Mouse (Mus musculus) lung, postnatal 10 days (tissue): Measurements from ENCODE around the gene Gmps.

ENCODE experiments used
- DNase-seq: peaks from one replicate; pipeline ENCODE4 v3.0.0; 2021

Gmps gene

DNA sequence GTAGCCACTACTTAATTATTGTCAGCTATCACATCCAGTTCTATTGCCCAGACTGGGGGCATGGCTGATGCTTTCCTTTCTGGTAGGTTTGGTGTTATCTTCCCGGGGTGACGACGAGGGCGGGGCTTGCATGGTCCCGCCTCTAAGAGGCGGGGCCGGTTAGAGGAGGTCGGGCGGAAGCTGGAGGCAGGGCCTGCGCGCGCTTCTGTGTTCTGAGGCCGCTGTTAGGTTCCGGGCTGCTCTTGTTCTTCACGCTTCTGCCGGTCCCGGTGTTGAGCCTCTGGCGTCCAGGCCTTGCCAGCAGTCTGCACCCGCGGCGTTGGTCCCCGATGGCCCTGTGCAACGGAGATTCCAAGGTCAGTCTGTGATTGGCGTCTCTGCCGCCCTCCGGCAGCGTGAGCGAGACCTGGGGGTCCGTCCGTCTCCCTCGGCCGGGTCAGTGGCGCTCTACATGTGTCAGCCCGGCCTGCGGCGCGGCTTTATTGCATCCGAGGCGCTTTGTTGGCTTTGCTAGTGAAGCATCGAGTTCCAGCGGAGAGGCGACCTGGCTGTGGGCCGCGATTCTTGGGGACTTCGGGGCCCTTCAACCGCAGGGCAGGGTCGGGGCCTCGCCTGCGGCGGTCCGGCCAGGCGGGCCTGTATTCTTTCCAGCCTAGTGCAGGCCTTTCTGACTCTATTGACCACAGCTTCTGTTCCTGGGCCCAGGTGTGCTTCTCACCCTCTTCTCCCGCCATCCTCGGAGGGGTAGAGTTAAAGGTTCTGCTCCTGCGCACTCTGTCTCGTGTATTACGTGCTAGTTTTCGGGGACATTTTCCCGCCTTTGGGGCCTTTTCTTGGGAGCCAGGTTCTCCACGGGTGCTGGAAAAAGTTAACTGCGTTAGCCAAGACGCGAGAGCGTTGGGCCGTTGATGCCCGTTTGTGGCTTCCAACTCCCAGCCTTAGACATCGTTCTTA is at the start of gene Gmps:
TSS of gene Gmps (plus strand) at position 152 of the 954 bp plus-strand sequence.
- DNase-seq = peak; percentile 96

DNA sequence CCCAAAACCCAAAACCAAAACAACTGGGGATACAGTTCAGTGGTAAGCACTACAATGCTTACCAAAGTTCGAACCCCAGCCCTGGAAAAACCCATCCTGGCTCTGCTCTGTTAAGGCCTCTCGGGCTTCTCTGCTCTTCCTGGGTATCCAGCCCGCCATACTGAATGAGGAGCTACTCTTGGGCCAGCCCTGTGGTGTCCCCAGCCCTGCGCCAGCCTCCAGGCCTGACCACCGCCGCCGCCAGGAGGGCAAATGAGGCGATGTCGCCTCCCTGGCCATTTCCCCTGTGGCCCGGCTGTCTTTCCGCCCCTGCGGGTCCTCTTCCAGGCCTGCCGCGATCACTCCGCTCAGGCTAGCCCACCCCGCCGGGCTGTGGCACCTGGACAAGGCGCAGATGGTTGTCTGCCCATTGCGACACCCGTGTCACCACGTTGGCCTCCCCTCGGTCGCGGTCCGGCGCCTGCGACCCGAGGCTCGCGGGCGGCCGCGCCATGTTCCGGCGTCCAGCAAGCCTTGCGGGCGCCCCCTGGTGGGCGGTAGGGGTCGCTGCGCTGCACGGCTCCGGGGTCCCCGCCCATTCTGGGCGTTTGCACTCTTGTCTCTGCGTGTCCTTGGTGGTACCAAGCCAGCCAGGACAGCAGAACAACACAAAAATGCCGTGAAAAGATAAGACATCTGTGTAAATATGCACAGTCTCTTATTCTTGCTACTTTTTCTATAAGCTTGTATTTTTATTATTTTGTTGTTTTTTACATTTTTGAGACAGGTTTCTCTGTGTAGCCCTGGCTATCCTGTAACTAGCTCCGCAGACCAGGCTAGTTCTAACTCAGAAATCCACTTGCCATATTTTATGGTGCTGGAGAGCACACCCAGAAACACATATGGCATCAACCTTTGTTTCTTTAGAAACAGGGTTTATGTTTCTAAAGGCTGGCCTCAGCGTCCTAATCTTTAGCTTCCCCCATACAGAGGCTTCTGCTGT is 46.7 kb upstream of the Gmps start, which contains the start of gene E130311K13Rik:
TSS of gene E130311K13Rik (minus strand) at position 595 of the 982 bp plus-strand sequence.
- DNase-seq = peak; percentile 93

DNA sequence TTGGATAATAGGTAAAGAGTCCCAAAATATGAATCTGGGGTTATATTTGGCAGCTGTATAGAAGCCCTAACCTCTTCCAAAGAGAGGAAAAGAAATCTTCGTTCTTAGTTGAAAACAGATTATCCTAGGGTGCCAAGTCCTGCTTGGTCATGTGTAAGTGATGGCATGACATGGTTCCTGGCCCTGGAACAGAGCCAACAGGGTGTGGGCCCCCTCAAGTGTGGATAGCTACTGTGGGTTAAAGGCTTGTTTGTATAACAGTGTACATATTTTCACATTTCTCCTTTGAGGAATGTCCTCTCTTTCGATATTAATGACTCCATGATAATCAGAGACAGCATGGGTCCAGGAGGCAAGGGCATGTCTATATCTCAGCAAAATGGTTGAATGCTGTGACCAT is 37.0 kb upstream of the Gmps start:
- DNase-seq = no peak

DNA sequence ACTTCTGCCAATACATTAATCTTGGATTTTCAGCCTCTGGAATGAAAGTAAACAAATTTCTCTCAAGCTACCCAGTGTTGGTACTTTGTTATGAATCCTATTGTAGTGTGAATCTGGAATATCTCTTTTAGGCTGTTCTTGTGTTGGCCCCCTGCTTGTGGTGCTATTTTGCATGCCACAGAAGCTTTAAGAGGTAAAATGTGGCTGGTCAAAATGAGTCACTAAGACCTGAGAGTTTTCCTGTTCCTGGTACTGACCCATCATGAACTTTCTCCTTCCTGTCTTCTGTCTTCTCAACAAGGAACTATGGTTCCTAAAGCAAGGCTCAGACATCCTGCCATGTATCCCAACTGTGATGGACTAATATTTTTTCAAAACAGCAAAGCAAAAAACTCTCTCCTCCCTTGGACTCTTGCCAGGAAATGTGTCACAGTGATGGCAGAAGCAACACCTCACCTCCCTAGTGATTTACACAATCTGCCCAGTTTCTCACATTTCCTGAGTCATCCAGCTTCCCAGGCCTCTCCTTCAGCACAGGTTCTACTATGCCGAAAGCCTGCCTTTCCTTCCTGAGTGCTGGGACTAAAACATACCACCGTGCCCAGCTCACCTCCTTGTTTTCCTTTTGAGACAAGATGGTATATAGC is 34.6 kb upstream of the Gmps start:
- peak; percentile 2 for DNase-seq

DNA sequence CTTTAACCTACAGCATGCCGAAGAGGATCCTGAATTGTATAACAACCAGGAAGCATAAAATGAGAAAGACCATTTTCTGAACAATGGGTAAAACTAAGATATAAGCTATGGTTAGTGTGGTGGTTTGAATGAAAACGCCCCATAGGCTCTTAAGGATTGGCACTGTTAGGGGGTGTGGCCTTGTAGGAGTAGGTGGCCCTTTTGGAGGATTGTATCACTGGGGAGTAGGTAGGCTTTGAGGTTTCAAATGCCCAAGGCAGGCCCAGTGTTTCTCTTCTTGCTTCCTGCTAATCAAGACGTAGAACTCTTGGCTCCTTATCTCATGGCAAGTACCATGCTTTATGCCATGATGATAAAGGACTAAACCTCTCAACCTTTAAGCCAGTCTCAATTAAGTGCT is 26.1 kb upstream of the Gmps start:
- no peak for DNase-seq

DNA sequence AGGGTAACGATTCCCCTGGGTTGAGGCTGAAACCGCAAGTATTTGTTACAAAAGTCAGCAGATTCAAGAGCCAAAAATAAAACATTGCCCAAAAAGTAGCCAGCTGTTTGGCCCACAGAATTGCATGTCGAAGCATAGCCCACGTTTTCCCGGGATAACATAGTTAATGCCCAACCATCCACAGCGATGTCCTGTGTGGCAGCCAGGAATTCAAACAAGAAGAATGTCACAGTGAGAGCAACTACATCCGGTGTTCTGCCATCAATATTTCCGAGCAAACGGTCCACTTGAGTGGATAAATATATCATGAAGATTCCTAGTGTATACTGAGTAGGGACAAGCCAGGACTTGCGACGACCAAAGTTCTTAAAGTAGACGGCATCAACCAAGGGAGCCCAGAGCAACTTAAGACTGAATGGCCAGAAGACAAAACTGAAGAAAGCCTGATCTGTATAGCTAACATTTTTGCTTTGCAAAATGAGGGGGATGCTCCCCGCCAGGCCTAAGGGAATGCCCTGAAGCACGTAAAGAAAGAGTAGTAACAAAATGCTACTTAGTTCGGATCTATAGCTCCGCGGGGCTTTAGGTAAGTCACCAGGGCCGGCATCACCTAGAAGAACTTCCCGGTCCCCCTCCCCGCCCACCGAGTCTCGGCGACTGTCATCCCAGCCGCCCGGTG is 12.3 kb upstream of the Gmps start:
- DNase-seq = peak; percentile 8

DNA sequence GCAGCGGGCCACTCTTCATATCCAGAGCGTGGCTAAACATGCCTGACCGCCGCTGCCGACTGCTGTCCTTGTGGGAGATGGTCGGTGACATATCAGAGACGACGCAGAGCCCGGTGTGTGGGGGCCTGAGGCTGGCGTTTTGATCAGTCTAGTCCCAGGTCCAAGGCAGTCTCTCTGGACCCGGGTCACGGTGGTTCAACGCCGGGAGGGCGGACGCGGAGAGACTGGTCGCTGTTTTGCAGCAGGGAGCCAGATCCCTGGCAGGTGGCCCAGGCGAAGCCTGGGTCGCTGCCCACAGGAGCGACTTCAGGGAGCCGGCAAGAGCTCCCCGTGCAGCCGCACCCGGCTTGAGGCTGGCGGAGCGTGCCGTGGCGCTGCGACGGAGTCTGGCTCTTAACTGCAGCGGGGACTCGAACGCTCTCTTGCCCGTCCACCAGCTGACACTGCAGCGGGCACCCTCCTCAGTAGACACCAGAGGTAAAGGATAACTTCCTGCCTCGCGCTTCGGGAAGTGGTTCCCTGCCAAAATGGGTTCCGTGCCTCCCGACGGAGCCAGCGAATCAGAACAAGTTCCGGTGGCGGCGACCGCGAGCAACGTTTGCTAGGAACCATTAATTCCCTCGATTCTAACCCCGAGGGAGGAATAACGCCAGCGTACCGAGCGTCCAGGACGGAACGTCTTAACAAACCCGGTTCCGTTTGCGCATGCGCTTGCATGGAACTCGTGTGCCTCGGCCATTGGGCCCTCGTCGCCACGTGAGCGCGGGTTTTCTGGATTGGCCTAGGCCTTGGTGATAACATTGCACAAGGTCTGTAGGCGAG is 11.6 kb upstream of the Gmps start, which contains the start of gene Slc33a1:
TSS of gene Slc33a1 (minus strand) at position 669 of the 822 bp plus-strand sequence.
- DNase-seq = peak; percentile 100

DNA sequence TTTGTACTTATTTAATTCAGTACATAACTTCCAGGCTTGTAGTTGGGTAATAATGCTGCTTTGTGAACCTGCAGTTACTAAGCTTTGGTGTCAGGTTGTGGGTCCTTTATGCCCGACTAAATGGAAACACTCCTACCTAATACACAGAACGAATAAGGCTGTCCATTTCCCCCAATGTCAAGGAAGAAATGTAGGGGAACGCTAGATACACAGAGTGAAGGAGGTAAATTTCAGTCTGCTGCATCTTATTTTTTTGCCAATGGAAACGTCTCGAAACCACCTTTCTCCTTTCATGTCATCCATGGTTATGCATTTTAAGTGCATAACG is 11.0 kb upstream of the Gmps start:
- DNase-seq = no peak

DNA sequence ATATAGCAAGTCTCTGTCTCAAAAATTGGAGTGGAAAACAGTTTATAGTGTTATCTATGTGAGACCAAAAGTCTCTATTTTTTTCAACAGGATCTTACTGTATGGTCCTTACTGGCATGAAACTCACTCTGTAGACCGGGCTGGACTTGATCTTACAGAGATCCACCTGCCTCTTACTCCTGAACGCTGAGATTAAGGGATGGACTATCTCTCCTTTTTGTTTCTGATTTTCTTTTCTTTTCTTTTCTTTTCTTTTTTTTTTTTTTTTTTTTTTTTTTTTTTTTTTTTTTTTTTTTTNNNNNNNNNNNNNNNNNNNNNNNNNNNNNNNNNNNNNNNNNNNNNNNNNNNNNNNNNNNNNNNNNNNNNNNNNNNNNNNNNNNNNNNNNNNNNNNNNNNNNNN is 10.0 kb upstream of the Gmps start:
- DNase-seq = no peak

DNA sequence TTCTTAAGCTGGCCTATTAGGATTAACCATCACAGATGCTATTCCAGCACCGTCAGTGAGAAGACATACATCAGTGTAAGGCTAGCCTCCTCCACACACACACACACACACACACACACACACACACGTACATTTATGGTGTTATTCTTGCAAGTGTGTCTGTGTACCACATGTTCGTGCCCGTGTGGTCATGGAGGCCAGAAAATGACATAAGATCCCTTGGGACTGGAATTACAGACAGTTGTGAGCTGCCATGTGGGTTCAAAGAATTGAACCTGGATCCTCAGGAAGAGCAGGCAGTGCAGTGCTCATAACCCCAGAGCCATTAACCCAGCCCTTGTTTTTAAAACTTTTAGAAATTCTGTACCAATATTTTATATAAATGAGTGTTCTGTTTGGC is 2.0 kb downstream of the Gmps start:
- DNase-seq = no peak

DNA sequence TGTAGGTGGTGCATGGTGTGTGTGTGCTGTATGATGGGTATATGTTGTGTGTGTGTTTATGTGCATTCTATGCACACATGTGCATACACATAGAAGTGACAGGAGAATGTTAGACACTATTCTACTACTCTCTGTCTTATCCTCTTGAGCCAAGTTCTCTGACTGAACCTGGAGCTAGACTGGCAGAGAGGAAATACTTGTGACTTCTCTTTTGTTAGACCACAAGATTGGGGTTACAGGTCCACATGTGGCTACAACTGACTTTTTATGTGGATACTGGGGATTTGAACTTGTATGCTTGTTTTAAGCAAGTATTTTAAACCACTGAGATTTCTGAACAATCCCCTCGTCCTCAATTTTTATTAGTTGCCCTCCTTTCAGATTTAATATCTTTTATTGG is 10.8 kb downstream of the Gmps start:
- no peak for DNase-seq

DNA sequence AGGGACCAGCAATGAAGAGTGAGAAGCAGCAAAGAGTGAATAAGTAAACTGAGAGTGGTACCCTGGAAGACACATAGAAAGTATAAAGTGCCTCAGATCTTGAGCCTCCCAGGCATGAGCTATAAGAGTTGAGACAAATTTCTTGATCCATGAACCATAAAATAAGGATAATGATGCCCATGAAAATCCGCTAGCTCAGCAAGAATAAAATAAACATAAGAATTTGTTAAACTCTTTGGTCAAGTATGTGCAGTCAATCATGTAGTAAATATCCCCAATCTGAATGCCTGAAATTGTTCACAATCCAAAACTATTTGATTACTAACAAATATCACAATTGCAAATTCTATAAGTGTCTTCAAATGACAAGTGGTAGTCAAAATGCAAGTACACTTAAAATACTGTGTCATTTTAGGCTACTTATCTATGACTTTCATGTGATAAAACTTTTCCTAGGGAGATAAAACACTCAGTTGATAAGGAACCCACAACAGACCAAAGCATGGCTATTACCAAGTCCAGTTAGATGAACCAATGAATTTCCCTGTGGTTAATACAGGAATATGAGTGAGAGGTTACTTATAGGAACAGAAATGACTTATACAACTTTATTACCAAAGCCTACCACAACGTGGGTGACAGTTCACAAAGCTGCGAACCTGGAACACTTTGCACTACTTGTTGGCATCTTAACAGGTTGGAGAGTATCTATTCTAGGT is 13.0 kb downstream of the Gmps start:
- DNase-seq = no peak

DNA sequence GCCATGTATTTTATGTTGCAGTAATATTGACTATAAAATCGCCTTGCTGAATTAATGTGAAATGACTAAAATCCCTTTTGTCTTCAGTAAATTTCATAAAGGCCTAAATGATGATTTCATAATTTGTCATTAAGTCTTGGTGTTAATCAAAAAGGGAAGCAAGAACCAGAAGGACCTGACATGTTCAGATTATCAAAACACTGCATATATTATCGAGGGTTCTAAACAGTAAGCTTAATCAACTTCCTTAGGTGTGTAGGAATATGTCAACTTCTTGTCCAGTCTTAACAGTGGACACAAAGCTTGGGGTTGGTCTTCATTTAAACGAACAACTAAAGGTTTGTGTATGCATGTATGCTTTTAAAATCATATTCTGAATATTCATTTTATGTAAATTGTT is 45.5 kb downstream of the Gmps start:
- no peak for DNase-seq

DNA sequence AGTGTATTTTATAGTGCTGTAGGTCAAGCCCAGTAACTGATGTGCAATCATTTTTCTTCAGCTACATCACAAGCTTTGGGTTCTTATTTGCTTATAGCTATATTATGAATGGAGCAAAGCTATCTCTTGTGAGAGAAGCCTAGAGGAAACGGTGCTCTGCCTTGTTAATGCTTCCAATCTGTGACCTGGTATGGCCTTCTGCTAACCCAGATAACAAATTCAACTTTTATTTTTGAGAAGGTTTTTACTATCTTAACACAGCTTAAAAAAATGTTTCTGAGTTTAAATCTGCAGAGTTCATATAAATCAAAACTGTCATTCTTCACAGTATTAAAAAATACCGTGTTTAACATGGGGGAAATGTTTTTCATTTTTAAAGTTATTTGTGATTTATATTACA is 46.0 kb downstream of the Gmps start:
- no peak for DNase-seq

DNA sequence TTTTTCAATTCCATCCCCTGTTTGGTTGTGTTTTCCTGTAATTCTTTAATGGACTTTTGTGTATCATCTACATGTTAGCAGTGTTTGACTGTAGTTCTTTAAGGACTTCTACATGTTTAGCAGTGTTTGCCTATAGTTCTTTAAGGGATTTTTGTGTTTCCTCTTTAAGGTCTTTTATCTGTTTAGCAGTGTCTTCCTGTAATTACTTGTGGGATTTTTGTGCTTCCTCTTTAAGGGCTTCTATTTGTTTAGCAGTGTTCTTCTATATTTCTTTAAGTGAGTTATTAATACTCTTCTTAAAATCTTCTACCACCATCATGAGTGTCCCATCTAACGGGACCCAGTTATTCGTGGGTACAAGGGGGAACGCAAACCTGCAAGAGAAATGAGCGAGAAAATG is 53.9 kb downstream of the Gmps start:
- DNase-seq = no peak

DNA sequence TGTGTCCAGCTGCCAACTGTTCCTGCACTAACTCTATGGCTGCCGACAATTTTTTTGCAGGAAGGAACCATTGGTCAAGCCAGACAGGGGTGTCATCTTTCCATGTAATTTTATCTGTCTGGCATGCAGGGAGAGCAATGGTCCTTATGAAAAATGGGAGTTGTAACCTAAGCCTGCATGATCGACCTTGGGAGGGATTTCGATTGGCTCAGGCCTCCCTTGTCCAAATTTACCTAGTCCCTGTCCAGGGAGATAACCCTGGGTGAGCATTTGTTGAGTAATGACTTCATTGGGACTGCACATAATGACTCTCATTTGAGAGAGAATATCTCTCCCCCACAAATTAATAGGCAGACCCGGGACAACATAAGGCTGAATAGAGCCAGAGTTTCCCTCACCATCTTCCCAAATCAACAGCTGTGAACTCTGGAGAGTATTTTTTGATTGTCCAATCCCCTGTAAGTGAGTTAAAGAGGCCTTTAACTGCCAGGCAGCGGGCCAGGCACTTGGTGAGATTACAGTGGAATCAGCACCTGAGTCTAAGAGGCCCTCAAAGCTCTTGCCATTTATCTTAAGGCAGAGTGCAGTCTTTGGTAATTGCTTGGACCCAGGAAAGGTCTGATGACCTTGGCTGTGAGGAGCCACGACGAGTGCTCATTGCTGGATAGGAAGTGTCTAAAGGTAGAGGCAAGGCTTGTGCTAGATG is 62.4 kb downstream of the Gmps start:
- DNase-seq = peak; percentile 40

DNA sequence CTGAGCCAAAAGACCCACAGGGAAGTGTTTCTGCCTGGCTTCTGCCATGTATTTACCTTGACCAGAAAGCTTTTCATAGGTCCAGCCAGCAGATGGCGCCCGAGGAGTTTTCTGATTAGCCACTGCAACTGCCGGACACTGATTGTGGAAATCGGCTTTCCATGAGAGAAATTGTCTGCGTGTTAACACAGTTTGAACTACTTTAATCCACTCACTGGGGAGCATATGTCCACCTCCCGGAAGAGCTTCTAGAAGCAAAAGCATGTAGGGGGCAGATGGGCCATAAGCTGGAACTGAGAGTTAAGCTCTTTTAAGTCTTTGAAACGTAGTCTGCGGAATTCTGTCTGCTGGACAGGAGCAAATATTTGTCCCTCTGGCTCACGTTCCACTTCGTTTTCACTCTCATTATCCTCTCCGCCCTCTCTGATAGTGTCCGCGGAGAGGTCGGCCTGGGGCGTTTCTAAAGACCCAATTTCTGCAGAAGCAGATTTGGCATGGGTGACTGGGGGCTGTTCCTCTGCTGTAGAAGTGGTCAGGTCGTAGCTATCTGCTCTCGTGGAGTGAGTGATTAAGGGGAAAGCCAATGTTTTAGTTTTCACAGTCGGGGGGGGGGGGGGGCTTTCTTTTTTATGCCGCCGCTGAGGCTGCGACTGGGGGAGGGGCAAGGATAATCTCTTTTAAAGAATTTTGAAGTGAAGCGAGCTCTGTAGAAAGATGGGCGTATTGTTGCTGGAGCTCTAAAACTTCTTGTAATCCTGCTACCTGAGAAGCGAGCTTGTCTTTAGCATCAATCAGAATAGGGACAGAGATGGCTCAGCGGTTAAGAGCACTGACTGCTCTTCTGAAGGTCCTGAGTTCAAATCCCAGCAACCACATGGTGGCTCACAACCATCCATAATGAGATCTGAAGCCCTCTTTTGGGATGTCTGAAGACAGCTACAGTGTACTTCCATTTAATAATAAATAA is 64.2 kb downstream of the Gmps start:
- peak; percentile 88 for DNase-seq
